Mouse (Mus musculus): ENCODE measurements at regions not wholly inside any gene's neighbourhood (a gene's known extent, or its start where the extent isn't known, plus 50 kb on each side); places are given as distances from the start of the nearest gene placed in this dataset.

- DNase-seq (ENCODE audit: low spot score): no peak
Observed at GRCm38 (mm10) chr6:127348770-127349409, 97.8 kb upstream of the Parp11 start.

GRCm38 (mm10) chr6:127349479-127350110 lies 97.0 kb upstream of the Parp11 start:
- peak; percentile 58 for DNase-seq (ENCODE audit: low spot score)

- DNase-seq (ENCODE audit: low spot score): no peak
Observed at GRCm38 (mm10) chr6:127351691-127352090, 94.9 kb upstream of the Parp11 start.

GRCm38 (mm10) chr6:127355112-127355511 lies 91.5 kb upstream of the Parp11 start:
- DNase-seq (ENCODE audit: low spot score): no peak

DNA sequence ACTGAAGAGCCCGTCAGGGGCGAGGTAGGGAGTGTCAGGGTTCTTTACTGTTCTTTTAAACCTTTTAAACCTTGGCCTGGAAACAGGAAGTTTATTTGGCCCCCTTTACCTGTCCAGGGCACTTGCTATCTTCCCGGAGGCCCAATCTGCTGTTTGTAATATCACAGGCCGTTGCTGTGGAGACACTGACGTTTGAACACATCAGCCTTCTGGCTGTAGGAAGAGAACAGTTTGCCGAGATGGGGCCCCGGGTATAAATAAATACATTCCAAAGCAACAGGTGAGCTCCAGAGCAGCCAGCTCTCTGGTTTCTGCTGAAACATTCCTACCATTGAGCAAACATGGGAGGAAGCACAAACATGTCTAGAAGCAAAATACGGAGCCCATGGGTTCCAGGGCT lies 90.2 kb upstream of the Parp11 start:
- peak; percentile 55 for DNase-seq (ENCODE audit: low spot score)

DNA sequence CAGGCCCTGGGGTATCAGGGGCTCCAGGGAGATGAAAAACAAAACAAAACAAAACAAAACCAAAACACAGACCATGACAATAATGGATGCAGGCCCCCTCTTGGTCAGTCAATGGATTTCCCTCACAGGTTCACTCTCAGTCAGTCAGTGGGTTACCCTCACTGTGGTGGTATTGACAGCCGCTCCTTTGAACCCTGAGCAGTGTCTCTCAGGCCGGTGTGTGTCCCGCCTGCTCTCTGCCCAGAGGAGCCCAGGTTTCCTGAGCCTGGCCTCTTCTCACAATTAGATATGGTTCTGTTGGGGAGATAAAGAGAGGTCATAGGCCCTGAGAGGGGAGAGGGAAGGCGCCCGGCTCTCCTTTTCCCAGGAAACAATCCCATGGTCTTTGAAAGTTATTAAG lies 87.8 kb upstream of the Parp11 start:
- no peak for DNase-seq (ENCODE audit: low spot score)

GRCm38 (mm10) chr6:127359391-127359874 lies 87.2 kb upstream of the Parp11 start:
- DNase-seq (ENCODE audit: low spot score): peak; percentile 88

- no peak for DNase-seq (ENCODE audit: low spot score)
Observed at GRCm38 (mm10) chr6:127362166-127362565, 84.5 kb upstream of the Parp11 start.

DNA sequence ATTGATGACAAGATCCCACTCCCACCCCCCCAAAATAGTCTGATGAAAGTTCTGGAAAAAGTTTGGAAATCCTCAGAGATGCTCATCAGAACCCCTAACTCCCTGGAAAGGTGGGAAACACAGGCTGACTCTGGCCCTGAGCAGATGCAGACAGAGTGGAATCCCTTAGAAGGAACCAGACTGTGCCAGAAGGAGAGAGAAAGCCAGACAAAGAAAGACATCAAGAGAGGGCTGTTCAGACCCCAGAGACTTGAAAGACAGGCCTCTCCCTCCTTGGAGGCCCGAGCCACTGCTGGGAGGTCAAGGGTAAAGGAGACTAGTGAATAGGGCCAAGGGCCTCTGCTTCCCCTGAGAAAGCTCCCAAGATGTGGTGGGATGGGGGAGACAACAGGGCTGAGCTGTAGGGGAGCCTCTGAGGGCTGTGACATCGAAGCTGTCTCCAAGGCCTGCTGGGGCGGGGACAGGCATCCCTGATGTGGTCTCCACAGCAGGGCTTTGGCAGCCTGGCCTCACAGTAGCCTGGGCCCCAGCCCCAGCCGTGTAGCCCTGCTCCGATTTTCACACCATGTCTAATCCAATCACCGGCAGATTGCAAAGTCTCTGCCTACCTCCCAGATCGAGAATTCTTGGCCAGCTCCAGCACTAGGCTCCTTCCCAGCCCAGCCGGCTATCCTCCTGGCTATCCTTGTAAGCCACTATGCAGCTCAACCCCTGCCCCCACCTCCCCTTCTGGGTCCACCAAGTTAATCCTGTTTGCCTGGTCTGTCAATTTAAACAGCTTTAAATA lies 83.5 kb upstream of the Parp11 start:
- no peak for DNase-seq (ENCODE audit: low spot score)

DNA sequence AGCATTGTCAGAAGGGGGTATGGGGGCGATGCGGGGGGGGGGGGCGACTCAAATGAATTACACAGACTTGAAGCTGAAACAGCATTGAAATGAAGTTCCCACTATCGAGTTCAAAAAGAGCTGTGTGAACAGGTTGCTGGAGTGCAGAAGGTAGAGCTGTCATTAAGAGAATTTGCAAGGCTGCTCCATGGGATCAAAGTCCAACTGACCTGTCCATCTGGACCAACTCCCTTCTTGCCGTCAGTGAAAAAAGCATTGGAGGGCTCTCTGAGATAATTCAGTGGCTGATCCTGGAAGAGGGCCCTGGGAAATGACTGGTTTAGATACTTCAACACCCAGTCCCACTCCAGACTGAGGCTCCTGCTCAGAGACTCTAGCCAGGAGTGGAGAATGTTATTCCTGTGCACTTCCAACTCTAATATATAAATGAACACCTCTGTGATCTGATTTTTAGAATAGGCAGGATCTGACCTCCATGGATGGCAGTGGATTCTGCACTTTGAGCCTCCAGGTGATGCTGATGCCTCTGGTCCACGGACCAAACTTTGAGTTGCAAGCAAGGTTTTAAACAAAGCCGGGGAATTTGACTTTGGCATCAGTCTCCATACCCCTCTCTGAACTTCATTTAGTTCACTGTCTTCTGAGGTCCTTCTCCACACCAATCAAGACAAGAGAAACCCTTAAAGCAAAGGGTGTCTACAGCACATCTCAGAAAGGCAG lies 82.6 kb upstream of the Parp11 start:
- no peak for DNase-seq (ENCODE audit: low spot score)

DNA sequence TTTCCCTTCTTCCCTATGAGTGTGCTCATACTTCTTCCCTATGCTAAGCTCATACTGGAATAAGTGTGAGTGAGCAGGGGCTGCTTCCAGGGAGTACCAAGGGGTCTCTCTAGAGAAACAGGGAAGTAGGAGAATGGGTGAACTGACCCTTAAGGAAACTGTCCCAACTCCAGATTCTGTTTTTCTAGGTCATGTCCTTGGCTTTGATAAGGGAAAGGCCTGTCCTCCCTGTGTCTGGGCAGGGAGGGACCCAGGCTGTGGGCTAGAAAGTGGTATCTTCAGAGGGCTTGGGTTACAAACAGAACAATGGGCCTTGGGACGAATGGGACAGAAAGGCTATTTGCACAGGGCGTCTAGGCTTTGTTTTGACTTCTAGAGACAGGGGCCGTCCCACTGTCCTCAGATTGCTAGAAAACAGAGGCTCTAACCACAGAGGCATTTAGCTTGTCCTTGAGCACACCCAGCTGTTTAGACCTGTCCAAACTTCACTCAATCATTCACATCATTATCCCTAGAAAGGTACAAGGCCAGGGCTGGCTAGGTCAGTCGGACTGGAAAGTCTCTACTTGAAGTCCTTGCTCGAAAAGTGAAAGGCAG lies 82.0 kb upstream of the Parp11 start:
- DNase-seq (ENCODE audit: low spot score): no peak

- no peak for DNase-seq (ENCODE audit: low spot score)
Observed at GRCm38 (mm10) chr6:127365246-127365645, 81.4 kb upstream of the Parp11 start.

DNA sequence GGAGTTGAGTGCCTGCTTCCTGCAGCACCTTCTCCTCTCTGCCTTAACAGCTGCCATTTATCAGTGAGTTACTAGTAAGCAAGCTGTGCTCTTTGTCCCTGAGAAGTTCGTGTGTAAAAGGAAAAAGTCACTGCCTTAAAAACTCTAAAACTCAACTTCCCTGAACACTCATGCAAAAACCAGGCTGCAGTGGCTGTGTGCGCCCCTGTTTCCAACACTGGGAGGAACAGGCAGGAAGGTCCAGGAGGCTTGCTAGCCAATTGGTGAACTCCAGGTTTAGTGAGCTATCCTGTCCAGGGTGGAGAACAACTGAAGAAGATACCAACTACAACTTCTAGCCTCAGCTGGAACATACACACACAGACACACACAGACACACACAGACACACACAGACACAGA lies 81.0 kb upstream of the Parp11 start:
- no peak for DNase-seq (ENCODE audit: low spot score)

DNA sequence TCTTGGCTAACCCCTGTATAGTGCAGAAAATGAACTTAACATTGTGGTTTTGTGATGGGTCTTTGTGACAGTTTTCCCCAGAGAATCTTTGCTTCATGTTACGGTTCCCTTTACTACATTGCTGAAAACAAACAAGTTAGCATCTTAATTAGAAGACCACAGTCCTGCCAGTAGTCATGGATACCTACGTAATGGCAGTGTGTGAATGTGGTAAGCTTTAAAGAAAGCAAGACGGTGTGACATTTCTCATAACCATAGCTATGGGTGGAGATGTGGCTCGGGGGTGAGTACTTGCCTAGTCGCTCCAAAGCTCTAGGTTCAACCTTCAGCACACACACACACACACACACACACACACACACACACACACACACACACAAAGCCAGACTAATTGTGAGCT lies 73.6 kb upstream of the Parp11 start:
- no peak for DNase-seq (ENCODE audit: low spot score)

DNA sequence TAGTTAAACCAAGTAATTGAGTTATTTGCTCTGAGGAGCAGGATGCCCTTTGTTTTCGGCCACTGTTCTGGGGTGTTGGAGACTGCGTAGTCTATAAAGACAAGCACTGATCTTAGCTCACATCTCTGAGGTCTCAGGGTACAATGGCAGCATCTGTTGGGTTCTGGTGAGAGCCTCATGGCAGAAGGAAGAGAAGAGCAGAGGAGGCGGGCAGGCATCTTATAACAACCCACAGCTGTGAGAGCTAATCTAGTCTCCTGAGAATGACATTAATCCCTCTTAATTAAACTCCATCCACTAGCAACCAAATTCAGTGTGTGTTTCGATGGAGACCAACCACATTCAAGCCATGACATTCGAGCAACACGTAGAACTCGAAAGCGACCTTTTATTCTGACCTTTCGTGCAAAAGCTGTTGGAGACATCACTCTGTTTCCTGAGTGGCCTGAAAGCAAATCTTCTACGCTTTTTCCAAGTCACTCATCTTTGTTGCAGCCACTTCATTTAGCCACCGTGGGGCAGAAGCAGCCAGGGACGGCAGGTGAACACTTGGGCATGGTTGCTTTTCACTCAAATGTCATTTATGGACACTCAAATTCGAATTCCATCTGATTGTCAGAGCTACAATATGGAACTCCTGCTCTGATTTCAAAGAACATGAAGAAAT lies 72.7 kb upstream of the Parp11 start:
- peak; percentile 1 for DNase-seq (ENCODE audit: low spot score)

DNA sequence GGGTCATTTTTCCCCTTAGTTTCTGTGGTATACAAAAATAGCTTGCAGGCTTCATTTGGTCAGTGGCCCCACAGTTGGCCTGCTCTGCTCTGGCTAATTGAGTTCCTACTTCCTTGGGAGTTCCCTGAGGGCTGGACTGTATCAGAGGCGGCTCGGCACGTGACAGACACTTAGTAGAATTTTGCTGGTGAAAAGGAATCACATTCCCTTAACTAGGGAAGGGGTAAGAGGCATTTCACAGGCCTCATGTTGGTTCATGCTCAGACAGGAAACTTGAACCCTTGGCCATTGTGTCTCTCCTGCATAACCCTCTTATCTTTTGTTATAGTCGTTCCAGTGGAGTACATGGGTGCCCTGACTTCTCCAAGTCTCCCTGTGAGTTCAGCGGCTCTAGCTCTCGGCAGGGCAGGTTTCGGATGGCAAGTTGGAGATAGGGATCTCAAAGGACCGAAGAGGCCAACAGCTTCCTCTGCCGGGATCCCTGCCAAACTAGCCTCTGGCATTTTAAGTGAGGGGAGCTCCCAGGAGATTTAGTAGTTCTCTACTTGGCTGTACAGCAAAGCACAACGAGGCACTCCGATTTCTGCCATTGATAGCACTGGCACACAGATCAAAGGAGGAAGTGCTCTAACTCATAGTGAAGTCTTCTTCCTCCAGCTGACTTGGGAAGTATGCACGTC lies 72.0 kb upstream of the Parp11 start:
- DNase-seq (ENCODE audit: low spot score): peak; percentile 83

DNA sequence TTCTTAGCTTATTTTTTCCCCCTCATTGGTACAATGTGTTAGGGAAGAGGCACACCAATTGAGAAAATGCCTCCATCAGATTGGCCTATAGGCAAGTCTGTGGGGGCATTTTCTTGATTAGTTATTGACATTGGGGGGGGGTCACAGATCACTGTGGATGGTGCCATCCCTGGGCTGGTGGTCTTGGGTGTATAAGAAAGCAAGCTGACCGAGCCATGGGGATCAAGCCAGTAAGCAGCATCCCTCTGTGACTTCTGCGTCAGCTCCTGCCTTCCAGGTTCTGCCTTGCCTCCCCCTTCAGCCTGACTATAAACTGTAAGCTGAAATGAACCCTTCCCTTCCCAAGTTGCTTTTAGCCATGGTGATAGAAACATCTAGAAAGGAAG lies 71.5 kb upstream of the Parp11 start:
- no peak for DNase-seq (ENCODE audit: low spot score)

DNA sequence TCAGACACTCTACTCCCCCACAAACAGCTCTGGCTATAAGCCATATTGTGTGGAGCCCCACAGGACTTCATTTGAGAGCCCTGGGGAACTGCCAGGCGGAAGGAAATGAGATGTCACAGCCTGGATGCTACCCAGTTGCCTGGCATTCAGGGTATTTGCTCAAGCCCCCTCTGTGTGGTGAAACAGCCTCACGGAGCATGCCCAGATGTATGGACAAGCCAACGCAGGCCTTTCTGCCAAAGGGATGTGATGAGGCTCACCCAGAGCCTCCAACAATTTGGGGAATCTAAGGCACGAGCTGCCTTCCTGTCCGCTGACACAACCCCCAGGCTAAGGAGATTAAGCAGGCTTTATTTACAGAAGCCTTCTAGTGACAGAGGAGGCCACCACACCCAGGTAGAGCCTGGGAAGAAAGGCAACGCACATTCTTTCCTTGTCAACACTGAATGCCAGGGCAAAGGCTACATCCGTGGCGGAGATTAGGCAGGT lies 70.9 kb upstream of the Parp11 start:
- peak; percentile 49 for DNase-seq (ENCODE audit: low spot score)

- no peak for DNase-seq (ENCODE audit: low spot score)
Observed at GRCm38 (mm10) chr6:127378701-127379100, 67.9 kb upstream of the Parp11 start.

DNA sequence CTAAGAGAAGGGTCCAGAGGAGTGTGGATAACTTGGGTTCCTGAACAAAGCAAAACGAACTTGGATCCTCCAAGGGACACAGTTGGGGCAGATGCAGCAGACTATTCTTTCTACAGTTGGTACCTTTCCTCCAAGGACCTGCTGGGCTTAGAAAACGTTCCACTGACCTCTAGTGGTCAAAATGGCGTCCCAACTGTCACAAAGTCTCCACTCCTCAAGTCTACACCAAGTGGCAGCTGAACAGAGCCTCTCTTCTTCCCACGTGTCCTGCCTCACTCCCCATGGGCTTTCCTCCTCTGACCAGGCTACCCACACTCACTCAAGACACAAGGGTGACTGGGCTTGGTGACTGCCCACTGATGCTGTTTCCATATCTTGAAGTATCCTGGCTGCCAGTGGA lies 67.1 kb upstream of the Parp11 start:
- DNase-seq (ENCODE audit: low spot score): peak; percentile 59
